Mouse (Mus musculus) cerebellum, adult 2 months (tissue): ENCODE measurements around the gene Gm17349.
A peak's percentile ranks its signal among the peaks of the same experiment; 100 is the strongest.

Source experiments
- CTCF ChIP-seq: fragments of 200-500 bp; IDR thresholded peaks from 2 replicates; pipeline ENCODE4 v1.5.1; 2011; ENCODE audit warnings: low read depth, mild to moderate bottlenecking, control low read depth, low read length, moderate library complexity, borderline replicate concordance; ENCODE audit not compliant: insufficient read depth
- POLR2A ChIP-seq: fragments of 200-500 bp; IDR thresholded peaks from 2 replicates; pipeline ENCODE4 v1.6.1; 2011; ENCODE audit warnings: low read length, control low read depth, borderline replicate concordance; ENCODE audit not compliant: insufficient read depth

DNA sequence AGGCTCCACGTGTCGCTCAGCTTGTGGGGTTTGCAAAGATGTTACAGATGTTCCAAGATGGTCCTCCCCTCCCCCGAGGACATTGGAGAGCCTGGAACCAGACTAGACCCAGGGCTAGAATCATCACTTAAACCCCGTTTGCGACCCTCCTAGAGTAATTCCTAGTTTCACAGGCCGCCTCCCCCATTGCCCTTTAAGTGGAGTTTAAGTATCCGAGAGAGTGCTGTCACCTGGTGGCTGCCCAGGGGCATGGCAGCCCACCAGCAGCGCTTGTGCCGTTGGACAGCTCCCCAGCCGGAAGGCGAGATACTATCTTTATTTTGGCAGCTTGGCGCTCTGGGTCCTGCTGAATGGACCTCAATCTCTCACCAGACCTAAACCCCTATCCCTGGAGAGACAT lies 36.4 kb downstream of the Gm17349 start:
- TF ChIP-seq POLR2A: no peak
- peak; percentile 97 for TF ChIP-seq CTCF
